Comparison of ENCODE assay signal across 8 mouse cellular contexts in the genomic region with DNA sequence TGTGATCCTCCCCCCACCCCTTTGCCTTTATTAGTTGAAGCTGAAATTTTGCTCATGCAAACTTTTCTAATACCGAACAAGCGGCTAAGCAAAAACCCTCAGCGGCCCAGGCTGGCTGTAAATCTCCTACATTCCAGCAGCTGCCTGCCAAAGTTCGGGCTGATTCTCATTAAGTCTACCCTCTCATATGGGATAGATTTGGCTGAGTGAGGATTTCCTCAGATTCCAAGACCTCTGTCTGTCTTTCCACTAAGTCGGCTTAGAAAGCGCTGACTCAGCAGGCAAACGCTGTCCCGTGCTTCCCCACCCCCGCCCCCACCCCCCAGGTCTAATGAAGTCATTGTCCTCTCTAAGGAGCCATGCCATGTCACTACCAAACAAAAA. TPM values are rescaled to one million over a fixed set of nuclear protein-coding genes. Genes with fewer than 3 reads are reported as not detected.
DNase-seq lines count a peak whose midpoint lies in the region; ATAC-seq and TF ChIP-seq lines count a peak whose summit lies in the region.

No protein-coding gene starts in this region.

- no peak for ATAC-seq in intestine, embryonic 14.5 days (replicated peaks; ENCODE audit: low FRiP score, low TSS enrichment, low read depth)
- no peak for ATAC-seq in intestine, postnatal 0 days
- no peak for ATAC-seq in heart, embryonic 15.5 days (replicated peaks; ENCODE audit: insufficient number of reproducible peaks, insufficient read depth, low FRiP score, low read depth)
- ATAC-seq in limb, embryonic 13.5 days (ENCODE audit: low FRiP score, low read depth) = peak; percentile 92

- WGBS in intestine, embryonic 14.5 days = 14% methylated on average over 9 of the region's 9 CpGs
- WGBS in intestine, postnatal 0 days = 26% methylated on average over 9 of the region's 9 CpGs
- 18% methylated on average over 9 of the region's 9 CpGs for WGBS in heart, embryonic 15.5 days
- WGBS in limb, embryonic 13.5 days = 3% methylated on average over 9 of the region's 9 CpGs

- no peak overlapping the region for H3K9ac ChIP-seq in intestine, embryonic 14.5 days (ENCODE audit: low read length)
- H3K9ac ChIP-seq in intestine, postnatal 0 days (ENCODE audit: low read depth, low read length) = no peak overlapping the region
- H3K9ac ChIP-seq in heart, embryonic 15.5 days = no peak overlapping the region
- H3K9ac ChIP-seq in limb, embryonic 13.5 days = no peak overlapping the region

- H3K4me2 ChIP-seq in intestine, embryonic 14.5 days (ENCODE audit: low read length) = 0 out of 2 replicates have a peak overlapping the region, but pooled peaks have one; percentile 12
- H3K4me2 ChIP-seq in intestine, postnatal 0 days (replicated peaks; ENCODE audit: low read depth) = no peak overlapping the region
- peak overlapping the region; percentile 46 for H3K4me2 ChIP-seq in heart, embryonic 15.5 days
- peak overlapping the region; percentile 53 for H3K4me2 ChIP-seq in limb, embryonic 13.5 days (replicated peaks)

- no peak overlapping the region for H3K27ac ChIP-seq in intestine, embryonic 14.5 days (ENCODE audit: low read depth)
- no peak overlapping the region for H3K27ac ChIP-seq in intestine, postnatal 0 days (ENCODE audit: low read depth, low read length)
- H3K27ac ChIP-seq in heart, embryonic 15.5 days = no peak overlapping the region
- peak overlapping the region; percentile 84 for H3K27ac ChIP-seq in limb, embryonic 13.5 days

- peaks cover 8% of the 10 kb centered on the region for H3K4me1 ChIP-seq in intestine, embryonic 14.5 days (replicated peaks; ENCODE audit: control insufficient read depth, insufficient read depth, low read length)
- H3K4me1 ChIP-seq in intestine, postnatal 0 days (replicated peaks; ENCODE audit: control insufficient read depth, insufficient read depth, low read length) = no peaks in the 10 kb centered on the region
- H3K4me1 ChIP-seq in heart, embryonic 15.5 days (replicated peaks) = peaks cover 7% of the 10 kb centered on the region
- peaks cover 21% of the 10 kb centered on the region for H3K4me1 ChIP-seq in limb, embryonic 13.5 days

- no peaks in the 10 kb centered on the region for H3K9me3 ChIP-seq in intestine, embryonic 14.5 days (ENCODE audit: control insufficient read depth, low read length)
- no peaks in the 10 kb centered on the region for H3K9me3 ChIP-seq in intestine, postnatal 0 days (ENCODE audit: control insufficient read depth)
- no peaks in the 10 kb centered on the region for H3K9me3 ChIP-seq in heart, embryonic 15.5 days (replicated peaks)
- no peaks in the 10 kb centered on the region for H3K9me3 ChIP-seq in limb, embryonic 13.5 days

- H3K27me3 ChIP-seq in intestine, embryonic 14.5 days (replicated peaks; ENCODE audit: control insufficient read depth, insufficient read depth, low read length) = no peaks in the 10 kb centered on the region
- no peaks in the 10 kb centered on the region for H3K27me3 ChIP-seq in intestine, postnatal 0 days (replicated peaks; ENCODE audit: control insufficient read depth, insufficient read depth, low read length)
- H3K27me3 ChIP-seq in heart, embryonic 15.5 days = no peaks in the 10 kb centered on the region
- no peaks in the 10 kb centered on the region for H3K27me3 ChIP-seq in limb, embryonic 13.5 days

- no peaks in the 10 kb centered on the region for H3K36me3 ChIP-seq in intestine, embryonic 14.5 days (ENCODE audit: control insufficient read depth, insufficient read depth, low read length)
- no peaks in the 10 kb centered on the region for H3K36me3 ChIP-seq in intestine, postnatal 0 days (ENCODE audit: control insufficient read depth, insufficient read depth)
- H3K36me3 ChIP-seq in heart, embryonic 15.5 days = no peaks in the 10 kb centered on the region
- H3K36me3 ChIP-seq in limb, embryonic 13.5 days = no peaks in the 10 kb centered on the region

- no peak for TF ChIP-seq CTCF in intestine, postnatal 0 days (IDR thresholded peaks at IDR 0.05; ENCODE audit: low read depth)
- no peak for TF ChIP-seq CTCF in brain, embryonic 14.5 days (IDR thresholded peaks at IDR 0.05; ENCODE audit: borderline replicate concordance, extremely low read depth, insufficient read depth, insufficient read length)

- H3K4me3 ChIP-seq in intestine, embryonic 14.5 days (ENCODE audit: low read depth, low read length) = no peak overlapping the region
- H3K4me3 ChIP-seq in intestine, postnatal 0 days (ENCODE audit: low read depth, low read length) = no peak overlapping the region
- H3K4me3 ChIP-seq in heart, embryonic 15.5 days = no peak overlapping the region
- no peak overlapping the region for H3K4me3 ChIP-seq in limb, embryonic 13.5 days

- TF ChIP-seq POLR2A in brain, embryonic 14.5 days (IDR thresholded peaks at IDR 0.05; ENCODE audit: borderline replicate concordance, extremely low read depth, insufficient read depth, insufficient read length, poor library complexity, severe bottlenecking) = no peak

- no peak for DNase-seq in intestine, embryonic 14.5 days (ENCODE audit: low spot score)
- DNase-seq in brain, embryonic 14.5 days (ENCODE audit: low read depth) = peak; percentile 68
- no peak for DNase-seq in spleen, postnatal 10 days (ENCODE audit: low spot score in 2 of 2)
- DNase-seq in layer of hippocampus, adult 9-10 months (ENCODE audit: low spot score) = no peak
- no peak for DNase-seq in spleen, postnatal 4 days (ENCODE audit: low spot score in 2 of 2)

RNA-seq across cellular contexts. Expression of gene Sgk1, which starts 55.2 kb away (rescaled TPM):
- polyA plus RNA-seq in intestine, embryonic 14.5 days (2014; fragmentation: Nextera tagmentation; extraction: Ambion mirVana) = 27.7 and 29.6 TPM in 2 replicates
- polyA plus RNA-seq in intestine, postnatal 0 days (2015; fragmentation: Nextera tagmentation; extraction: Ambion mirVana) = 118 and 162 TPM in 2 replicates
- polyA plus RNA-seq in brain, embryonic 14.5 days (2012; rRNA removed) = 19.7 and 30.3 TPM in 2 replicates
- polyA plus RNA-seq in heart, embryonic 15.5 days (2015; fragmentation: Nextera tagmentation; extraction: Ambion mirVana) = 29.8 and 31.6 TPM in 2 replicates
- polyA plus RNA-seq in limb, embryonic 13.5 days (2015; fragmentation: Nextera tagmentation; extraction: Ambion mirVana) = 54.7 and 56.3 TPM in 2 replicates
